Comparison of ENCODE assay signal across 8 mouse cellular contexts in the genomic region with DNA sequence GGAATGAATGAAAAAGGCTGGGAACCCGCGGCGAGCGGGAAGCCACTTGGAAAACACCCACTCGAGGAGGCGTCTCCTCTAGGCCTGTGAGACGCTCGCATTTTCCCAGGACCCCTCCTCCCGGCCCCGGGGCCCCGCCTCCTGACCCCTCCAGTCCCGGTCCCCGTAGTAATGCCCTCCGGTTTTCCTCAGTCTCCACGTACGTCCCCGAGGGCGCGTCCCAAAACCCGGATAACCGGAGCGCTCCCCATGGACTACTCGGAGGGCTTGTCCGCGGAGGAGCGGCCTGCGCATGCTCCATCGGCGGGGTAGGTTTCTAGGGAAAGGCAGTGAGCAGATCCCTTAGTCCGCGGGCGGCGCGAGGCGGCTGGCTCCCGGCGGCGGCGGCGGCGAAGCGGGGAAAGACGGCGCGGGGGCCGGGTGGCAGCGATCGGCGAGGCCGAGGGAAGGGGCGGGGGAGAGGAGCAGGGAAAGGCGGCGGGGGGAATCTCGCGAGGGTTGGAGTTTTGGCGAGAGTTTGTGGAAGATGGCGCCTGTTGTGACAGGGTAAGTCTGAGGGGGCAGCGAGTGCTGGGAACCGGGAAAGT.
A peak's percentile ranks its signal among the peaks of the same experiment; 100 is the strongest.
DNase-seq lines count a peak whose midpoint lies in the region; ATAC-seq and TF ChIP-seq lines count a peak whose summit lies in the region.

No protein-coding gene starts in this region.

- H3K9me3 ChIP-seq in ES-E14 (ENCODE audit: control insufficient read depth, insufficient read depth, low read depth, low read length) = no peaks in the 10 kb centered on the region
- no peaks in the 10 kb centered on the region for H3K9me3 ChIP-seq in forebrain, embryonic 15.5 days

- H3K27ac ChIP-seq in ES-E14 (ENCODE audit: insufficient read depth, low read depth, low read length, poor library complexity, severe bottlenecking) = peak overlapping the region; percentile 97
- peak overlapping the region; percentile 100 for H3K27ac ChIP-seq in forebrain, embryonic 15.5 days (replicated peaks)

- DNase-seq in ES-E14 (ENCODE audit: low read depth, low spot score) = peak; percentile 90
- peak; percentile 100 for DNase-seq in cerebellum, adult 11-12 months
- DNase-seq in heart, postnatal 25 days (ENCODE audit: low spot score) = peak; percentile 98
- DNase-seq in layer of hippocampus, adult 18-20 months (ENCODE audit: low spot score in 2 of 2) = peak; percentile 99
- peak; percentile 97 for DNase-seq in lung, adult 2 months
- DNase-seq in thymus, adult 18-20 months = peak; percentile 85 to 88

- under 1% methylated on average over 54 of the region's 59 CpGs for WGBS in forebrain, embryonic 15.5 days
- under 1% methylated on average over 53 of the region's 59 CpGs for WGBS in lung, adult 2 months

- in situ Hi-C loops in ES-E14 (cut with MboI; ENCODE audit: low sequenced_read_pairs in 2 of 2, unreplicated experiment in 2 of 2) = loop anchor here in 1 of 2 experiments (10.0 kb wide), 1 partner anchor 235 kb away; no protein-coding TSS in a partner anchor

- H3K4me1 ChIP-seq in ES-E14 (ENCODE audit: control insufficient read depth in 2 of 2, insufficient read depth in 2 of 2, low read length in 2 of 2, poor library complexity in 1 of 2) = peaks cover 6 to 15% of the 10 kb centered on the region in 2 experiments; a peak in 3 of 4 replicates
- H3K4me1 ChIP-seq in forebrain, embryonic 15.5 days = peaks cover 39% of the 10 kb centered on the region
- peaks cover 19% of the 10 kb centered on the region for H3K4me1 ChIP-seq in lung, adult 2 months (ENCODE audit: control insufficient read depth, insufficient read depth, low read length)

- peak overlapping the region; percentile 74 to 94 for H3K4me3 ChIP-seq in ES-E14 (ENCODE audit: insufficient read depth in 1 of 2, low read depth in 1 of 2, low read length in 2 of 2, poor library complexity in 1 of 2, severe bottlenecking in 1 of 2)
- peak overlapping the region; percentile 95 for H3K4me3 ChIP-seq in forebrain, embryonic 15.5 days
- peak overlapping the region; percentile 47 for H3K4me3 ChIP-seq in lung, adult 2 months (replicated peaks; ENCODE audit: extremely low read depth, low read depth, low read length)

- peak; percentile 34; the same call in 1 of the 2 replicates for TF ChIP-seq POLR2A in lung, adult 2 months (IDR thresholded peaks at IDR 0.05; ENCODE audit: borderline replicate concordance, extremely low read depth, low read depth, low read length)

- ATAC-seq in forebrain, embryonic 15.5 days (replicated peaks) = peak; percentile 84
- peak; percentile 49 for ATAC-seq in neutrophil, adult 5-6 weeks (ENCODE audit: extremely low read depth, insufficient number of reproducible peaks, low FRiP score, poor library complexity, severe bottlenecking)

- H3K27me3 ChIP-seq in forebrain, embryonic 15.5 days = no peaks in the 10 kb centered on the region

- peak overlapping the region; percentile 93 for H3K9ac ChIP-seq in ES-E14 (ENCODE audit: insufficient read depth, low read depth, low read length, poor library complexity, severe bottlenecking)
- H3K9ac ChIP-seq in forebrain, embryonic 15.5 days (replicated peaks) = peak overlapping the region; percentile 92

- intact Hi-C loops in heart, postnatal 25 days (cut with DNase I) = loop anchor here (5.0 kb wide), 2 partner anchors 118 to 318 kb away; no protein-coding TSS in a partner anchor

- H3K4me2 ChIP-seq in forebrain, embryonic 15.5 days (replicated peaks) = peak overlapping the region; percentile 86

- no peaks in the 10 kb centered on the region for H3K36me3 ChIP-seq in ES-E14 (ENCODE audit: control insufficient read depth, insufficient read depth, low read length, poor library complexity, severe bottlenecking)
- no peaks in the 10 kb centered on the region for H3K36me3 ChIP-seq in forebrain, embryonic 15.5 days

- TF ChIP-seq CTCF in lung, adult 2 months (IDR thresholded peaks at IDR 0.05; ENCODE audit: insufficient read depth, low read length) = no peak

TF ChIP-seq in ES-E14, 5 proteins besides CTCF, POLR2A, EP300 and RAD21:
- TF ChIP-seq MAFK (IDR thresholded peaks at IDR 0.05; ENCODE audit: insufficient read depth, low read depth, low read length) (no peak), HCFC1 (IDR thresholded peaks at IDR 0.05; ENCODE audit: borderline replicate concordance, insufficient read depth, low read length) (peak; percentile 73; the same call in 1 of the 2 replicates), CHD2 (IDR thresholded peaks at IDR 0.05; ENCODE audit: low read depth, low read length) (peak; percentile 89)

Comparison
In these comparisons a context has a peak if more than half of its experiments do, and no peak if none do; other contexts are left out.
1. Peak in every context shown above with its lines: DNase-seq, ATAC-seq, H3K4me3 ChIP-seq and H3K27ac ChIP-seq.